Mouse (Mus musculus) embryonic facial prominence, embryonic 15.5 days (tissue): ENCODE results near the gene Kansl2. TPM values are rescaled to one million over a fixed set of nuclear protein-coding genes. Genes with fewer than 3 reads are reported as not detected.
A peak's percentile ranks its signal among the peaks of the same experiment; 100 is the strongest.

Experiments used
- ATAC-seq: fragments of 200-750 bp; cut with Nextera tagmentation; 2 replicates; pipeline ENCODE4 v1.8.0; 2017; ENCODE audit warnings: low read depth, moderate TSS enrichment; ENCODE audit not compliant: insufficient number of reproducible peaks, low FRiP score, low TSS enrichment
- H3K27ac ChIP-seq: fragments of 300-500 bp; sonication (generic); replicated peaks from 2 replicates; pipeline ENCODE4 v1.5.1; 2015; ENCODE audit warnings: mild to moderate bottlenecking, inconsistent platforms
- H3K27me3 ChIP-seq: fragments of 300-500 bp; sonication (generic); 2 replicates; pipeline ENCODE4 v1.6.1; 2015; ENCODE audit warnings: inconsistent platforms
- H3K36me3 ChIP-seq: fragments of 300-500 bp; sonication (generic); 2 replicates; pipeline ENCODE4 v1.6.1; 2015; ENCODE audit warnings: mild to moderate bottlenecking, inconsistent platforms
- H3K4me1 ChIP-seq: fragments of 300-500 bp; sonication (generic); 2 replicates; pipeline ENCODE4 v1.6.1; 2015; ENCODE audit warnings: inconsistent platforms
- H3K4me2 ChIP-seq: fragments of 300-500 bp; sonication (generic); replicated peaks from 2 replicates; pipeline ENCODE4 v1.6.1; 2015; ENCODE audit warnings: mild to moderate bottlenecking, inconsistent platforms
- H3K4me3 ChIP-seq: fragments of 300-500 bp; sonication (generic); replicated peaks from 2 replicates; pipeline ENCODE4 v1.5.1; 2015; ENCODE audit warnings: mild to moderate bottlenecking, inconsistent platforms
- H3K9ac ChIP-seq: fragments of 300-500 bp; sonication (generic); 2 replicates; pipeline ENCODE4 v1.6.1; 2015; ENCODE audit warnings: inconsistent platforms
- H3K9me3 ChIP-seq: fragments of 300-500 bp; sonication (generic); replicated peaks from 2 replicates; pipeline ENCODE4 v1.6.1; 2016; ENCODE audit warnings: inconsistent platforms
- WGBS: fragments of 180-500 bp; shearing (Covaris S2); methylation state at CpG from one replicate; pipeline ENCODE4 v1.1.7; 2015; 5-methylcytosine and 5-hydroxymethylcytosine counted together
- polyA plus RNA-seq: library from polyadenylated mRNA; unstranded; fragments of >200 nt; fragmentation: Nextera tagmentation; extraction: Ambion mirVana; gene quantifications from 2 replicates; pipeline ENCODE4 v1.2.1, GENCODE M21; 2015

Kansl2 gene
- polyA plus RNA-seq, 1 experiment from 2014 or later = 101 TPM

GRCm38 (mm10) chr15:98512799-98513321 lies 21.2 kb downstream of the Kansl2 start:
- Histone ChIP-seq H3K4me2 (no peak overlapping the region), H3K27me3 (no peaks in the 10 kb centered on the region), H3K36me3 (peaks cover 4% of the 10 kb centered on the region; the same call in 1 of the 2 replicates), H3K27ac (peak overlapping the region; percentile 68), H3K4me3 (no peak overlapping the region), H3K9me3 (no peaks in the 10 kb centered on the region), H3K4me1 (peaks cover 10% of the 10 kb centered on the region), H3K9ac (no peak overlapping the region)
- no peak for ATAC-seq
- 35% methylated on average over 17 of the region's 17 CpGs for WGBS

DNA sequence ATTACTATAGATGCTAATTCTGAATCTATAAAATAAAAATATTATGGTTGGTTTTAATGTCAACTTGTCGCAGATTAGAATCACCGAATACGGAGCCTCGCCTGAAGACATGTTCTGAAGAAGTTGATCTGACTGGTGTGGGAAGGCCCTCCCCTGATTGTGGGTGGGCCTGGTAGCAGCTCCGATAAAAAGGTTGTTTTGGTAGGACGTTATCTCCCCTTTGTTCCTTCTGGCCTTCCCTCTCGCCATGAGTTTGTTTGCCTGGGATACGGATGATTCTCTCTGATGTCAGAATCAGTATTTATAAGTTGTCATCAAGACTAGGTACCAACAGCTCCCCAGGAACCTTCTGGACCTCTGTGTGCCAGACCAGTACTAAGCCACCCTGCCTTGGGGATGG lies 21.8 kb downstream of the Kansl2 start:
- H3K9ac ChIP-seq = no peak overlapping the region
- ATAC-seq = no peak
- H3K27ac ChIP-seq = no peak overlapping the region; the same call in 1 of the 2 replicates
- H3K4me2 ChIP-seq = no peak overlapping the region
- 63% methylated on average over 8 of the region's 8 CpGs for WGBS
- no peaks in the 10 kb centered on the region for H3K9me3 ChIP-seq
- peaks cover 10% of the 10 kb centered on the region for H3K4me1 ChIP-seq
- no peaks in the 10 kb centered on the region for H3K27me3 ChIP-seq
- H3K36me3 ChIP-seq = no peaks in the 10 kb centered on the region
- no peak overlapping the region for H3K4me3 ChIP-seq

GRCm38 (mm10) chr15:98511386-98511928 lies 22.6 kb downstream of the Kansl2 start:
- Histone ChIP-seq H3K4me2 (peak overlapping the region; percentile 53; the same call in 1 of the 2 replicates), H3K27me3 (no peaks in the 10 kb centered on the region), H3K27ac (no peak overlapping the region)

GRCm38 (mm10) chr15:98510438-98511385 lies 23.4 kb downstream of the Kansl2 start:
- ATAC-seq = no peak
- Histone ChIP-seq H3K36me3 (no peaks in the 10 kb centered on the region), H3K9me3 (no peaks in the 10 kb centered on the region), H3K4me3 (peak overlapping the region; percentile 29), H3K27ac (no peak overlapping the region), H3K27me3 (no peaks in the 10 kb centered on the region), H3K4me2 (peak overlapping the region; percentile 53), H3K9ac (no peak overlapping the region), H3K4me1 (peaks cover 10% of the 10 kb centered on the region)
- WGBS = 26% methylated on average over 25 of the region's 25 CpGs

More at GRCm38 (mm10) chr15:98511386-98511928, 22.6 kb downstream of the Kansl2 start:
- H3K36me3 ChIP-seq = no peaks in the 10 kb centered on the region
- 52% methylated on average over 13 of the region's 13 CpGs for WGBS
- H3K4me1 ChIP-seq = peaks cover 10% of the 10 kb centered on the region
- no peak overlapping the region for H3K9ac ChIP-seq
- no peaks in the 10 kb centered on the region for H3K9me3 ChIP-seq
- no peak for ATAC-seq
- H3K4me3 ChIP-seq = no peak overlapping the region

DNA sequence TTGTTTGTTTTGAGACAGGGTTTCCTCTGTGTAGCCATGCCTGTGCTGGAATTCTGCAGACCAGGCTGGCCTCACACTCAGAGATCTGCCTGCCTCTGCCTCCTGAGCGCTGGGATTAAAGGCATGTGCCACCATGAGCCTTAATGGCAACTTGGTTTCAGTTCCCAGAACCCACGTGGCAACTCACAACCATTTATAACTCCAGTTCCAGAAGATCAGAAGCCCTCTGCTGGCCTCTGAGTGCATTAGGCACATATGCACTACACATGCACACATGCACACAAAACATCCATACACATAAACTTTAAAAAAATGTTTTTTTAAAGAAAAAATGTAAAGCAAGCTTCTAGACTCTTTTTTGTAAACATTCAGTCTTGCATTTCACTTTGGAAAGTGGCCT lies 24.7 kb downstream of the Kansl2 start:
- ATAC-seq = no peak
- no peak overlapping the region for H3K4me2 ChIP-seq
- no peak overlapping the region for H3K9ac ChIP-seq
- H3K4me3 ChIP-seq = no peak overlapping the region
- no peaks in the 10 kb centered on the region for H3K9me3 ChIP-seq
- 60% methylated on average over 2 of the region's 2 CpGs for WGBS
- H3K4me1 ChIP-seq = peaks cover 14% of the 10 kb centered on the region
- H3K27ac ChIP-seq = no peak overlapping the region
- no peaks in the 10 kb centered on the region for H3K36me3 ChIP-seq
- H3K27me3 ChIP-seq = no peaks in the 10 kb centered on the region

DNA sequence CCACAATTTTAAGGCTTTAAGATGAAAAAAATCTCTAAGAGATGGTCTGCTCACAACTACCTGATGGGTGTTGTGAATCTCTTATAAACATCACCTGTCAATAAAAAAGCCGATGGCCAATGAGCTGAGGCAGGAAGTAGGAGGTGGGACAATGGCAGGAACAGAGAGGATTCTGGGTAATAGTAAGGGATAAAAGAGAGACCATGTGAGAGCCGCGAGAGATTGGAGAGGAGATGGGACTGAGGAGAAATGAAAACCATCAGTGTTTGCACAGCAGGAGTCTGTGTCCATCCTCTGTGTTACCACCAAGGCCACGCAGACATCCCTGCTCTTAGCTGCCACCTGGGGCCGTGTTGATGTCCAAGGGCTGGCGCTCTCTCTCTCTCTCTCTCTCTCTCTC lies 26.7 kb downstream of the Kansl2 start:
- Histone ChIP-seq H3K27me3 (no peaks in the 10 kb centered on the region), H3K9ac (no peak overlapping the region), H3K27ac (no peak overlapping the region), H3K36me3 (no peaks in the 10 kb centered on the region), H3K4me1 (peaks cover 18% of the 10 kb centered on the region), H3K4me2 (no peak overlapping the region), H3K4me3 (no peak overlapping the region), H3K9me3 (no peaks in the 10 kb centered on the region)
- ATAC-seq = no peak
- WGBS = 86% methylated on average over 6 of the region's 6 CpGs

DNA sequence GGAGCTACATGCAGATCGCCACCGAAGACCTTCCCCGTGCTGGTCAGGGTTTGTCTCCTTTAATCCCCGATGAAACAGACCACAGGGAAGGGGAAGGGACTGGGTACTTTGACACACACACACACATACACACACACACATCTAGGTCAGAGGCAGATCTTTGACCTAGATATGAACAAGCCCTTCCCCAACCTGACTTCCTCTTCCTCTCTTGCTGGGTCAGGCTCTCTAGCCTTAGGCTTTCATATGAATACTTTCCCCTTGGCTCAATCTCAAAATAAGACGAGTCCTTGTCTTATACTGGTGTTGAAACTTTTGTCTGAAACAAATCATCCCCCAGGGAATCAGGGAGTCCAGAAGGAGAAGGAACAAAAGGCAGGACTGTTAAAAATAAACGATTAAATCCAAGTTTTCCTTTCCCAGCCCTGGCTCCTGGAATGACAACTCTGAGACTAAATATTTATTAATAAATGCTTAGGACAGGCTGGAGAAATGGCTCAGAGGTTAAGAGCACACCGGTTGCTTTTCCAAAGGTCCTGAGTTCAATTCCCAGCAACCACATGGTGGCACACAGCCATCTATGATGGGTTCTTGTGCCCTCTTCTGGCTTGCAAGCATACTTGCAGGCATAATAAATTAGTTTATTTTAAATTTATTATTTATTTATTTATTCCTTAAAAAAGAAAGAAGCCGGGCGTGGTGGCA lies 27.7 kb downstream of the Kansl2 start:
- WGBS = 78% methylated on average over 9 of the region's 9 CpGs
- Histone ChIP-seq H3K36me3 (no peaks in the 10 kb centered on the region), H3K9ac (no peak overlapping the region), H3K27me3 (no peaks in the 10 kb centered on the region), H3K4me3 (no peak overlapping the region), H3K4me2 (no peak overlapping the region), H3K27ac (no peak overlapping the region), H3K9me3 (no peaks in the 10 kb centered on the region), H3K4me1 (peaks cover 17% of the 10 kb centered on the region)
- ATAC-seq = no peak

- Histone ChIP-seq H3K4me1 (peaks cover 8% of the 10 kb centered on the region), H3K27ac (no peak overlapping the region), H3K27me3 (no peaks in the 10 kb centered on the region), H3K9ac (no peak overlapping the region), H3K9me3 (no peaks in the 10 kb centered on the region), H3K4me3 (no peak overlapping the region), H3K4me2 (no peak overlapping the region; the same call in 1 of the 2 replicates), H3K36me3 (no peaks in the 10 kb centered on the region)
- ATAC-seq = no peak
- 7% methylated on average over 18 of the region's 18 CpGs for WGBS
These were observed 29.6 kb downstream of the Kansl2 start for GRCm38 (mm10) chr15:98504514-98504913.

- Histone ChIP-seq H3K36me3 (no peaks in the 10 kb centered on the region), H3K27me3 (no peaks in the 10 kb centered on the region), H3K4me3 (no peak overlapping the region), H3K9ac (no peak overlapping the region), H3K27ac (no peak overlapping the region), H3K4me2 (no peak overlapping the region), H3K9me3 (no peaks in the 10 kb centered on the region), H3K4me1 (peaks cover 8% of the 10 kb centered on the region)
- WGBS = 83% methylated on average over 3 of the region's 3 CpGs
- no peak for ATAC-seq
These were observed 30.7 kb downstream of the Kansl2 start for GRCm38 (mm10) chr15:98503317-98503716.

- 89% methylated on average over 17 of the region's 17 CpGs for WGBS
- H3K4me3 ChIP-seq = no peak overlapping the region
- ATAC-seq = no peak
- no peak overlapping the region for H3K4me2 ChIP-seq
- H3K9me3 ChIP-seq = no peaks in the 10 kb centered on the region
- no peaks in the 10 kb centered on the region for H3K36me3 ChIP-seq
- H3K4me1 ChIP-seq = no peaks in the 10 kb centered on the region
- H3K9ac ChIP-seq = no peak overlapping the region
- no peaks in the 10 kb centered on the region for H3K27me3 ChIP-seq
- H3K27ac ChIP-seq = no peak overlapping the region
These were observed 36.4 kb downstream of the Kansl2 start for GRCm38 (mm10) chr15:98497631-98498030.

- H3K4me3 ChIP-seq = no peak within 1 kb of the TSS
- H3K36me3 ChIP-seq = no peaks in the 10 kb centered on the region
- H3K4me1 ChIP-seq = no peaks in the 10 kb centered on the region
- WGBS = 34% methylated on average over 4 of the region's 4 CpGs
- H3K27me3 ChIP-seq = no peaks in the 10 kb centered on the region
- H3K9me3 ChIP-seq = no peaks in the 10 kb centered on the region
- no peak for ATAC-seq
- no peak within 1 kb of the TSS for H3K27ac ChIP-seq
- H3K4me2 ChIP-seq = no peak within 1 kb of the TSS
- no peak within 1 kb of the TSS for H3K9ac ChIP-seq
These were observed 42.0 kb downstream of the Kansl2 start, which contains the start of gene Olfr279 for GRCm38 (mm10) chr15:98492102-98492501. Gene Olfr279, plus strand, starts transcription at chr15:98492402.
